Mouse (Mus musculus) right cerebral cortex, postnatal 36 days (tissue): ENCODE measurements at regions not wholly inside any gene's neighbourhood (a gene's known extent, or its start where the extent isn't known, plus 50 kb on each side); places are given as distances from the start of the nearest gene placed in this dataset.
A peak's percentile ranks its signal among the peaks of the same experiment; 100 is the strongest.

Source experiments
- DNase-seq, 2 experiments: peaks; one replicate each; pipeline ENCODE4 v3.0.0; 2022; ENCODE audit warnings: low spot score in 2 of 2, mixed read lengths in 1 of 2

GRCm38 (mm10) chr11:50547776-50548175 is 54.1 kb upstream of the Adamts2 start:
- no peak for DNase-seq

- peak in 1 of 2 experiments; percentile 20 for DNase-seq
Measured at GRCm38 (mm10) chr11:50546456-50547144, 55.3 kb upstream of the Adamts2 start.

DNA sequence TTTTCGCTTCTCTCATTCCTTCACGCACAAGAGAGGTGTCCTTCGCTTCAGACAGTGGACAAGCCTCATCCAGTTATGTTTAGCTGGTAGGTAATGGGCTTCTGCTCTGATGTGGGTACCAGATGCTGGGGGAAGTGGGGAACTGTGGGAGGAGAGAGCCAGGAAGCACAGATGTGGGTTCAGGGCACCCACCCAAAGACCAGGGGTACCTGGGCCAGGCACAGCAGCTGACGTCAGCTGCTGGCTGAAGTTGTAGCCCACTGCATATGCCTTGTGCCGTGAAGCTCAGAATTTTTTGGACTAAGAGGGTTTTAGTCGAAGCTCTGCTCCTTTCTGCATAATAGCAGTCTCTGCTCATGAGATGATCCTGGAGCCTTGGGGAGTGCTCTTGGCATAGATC is 56.5 kb upstream of the Adamts2 start:
- no peak for DNase-seq

DNA sequence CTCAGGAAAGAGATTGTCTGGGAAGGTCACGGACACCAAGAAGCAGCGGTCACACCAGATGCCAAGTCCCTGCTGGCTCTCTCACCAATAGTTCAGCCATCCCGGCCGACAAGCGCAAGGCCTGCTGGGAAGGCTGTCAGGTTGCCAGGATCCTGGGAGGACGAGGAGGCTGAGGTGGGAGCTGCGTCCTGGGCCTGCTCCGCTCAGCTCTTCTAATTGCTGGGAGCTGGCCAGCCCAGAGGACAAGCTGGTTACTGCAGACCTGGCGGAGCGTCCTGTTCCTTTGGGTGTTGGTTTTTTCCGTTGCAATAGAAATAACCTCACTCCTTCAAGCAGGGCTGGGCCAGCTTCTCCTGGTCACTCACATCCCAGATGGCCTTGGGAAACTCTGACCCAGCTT is 61.7 kb upstream of the Adamts2 start:
- no peak for DNase-seq

- DNase-seq: no peak
Measured at GRCm38 (mm10) chr11:50534266-50534665, 67.6 kb upstream of the Adamts2 start.

DNA sequence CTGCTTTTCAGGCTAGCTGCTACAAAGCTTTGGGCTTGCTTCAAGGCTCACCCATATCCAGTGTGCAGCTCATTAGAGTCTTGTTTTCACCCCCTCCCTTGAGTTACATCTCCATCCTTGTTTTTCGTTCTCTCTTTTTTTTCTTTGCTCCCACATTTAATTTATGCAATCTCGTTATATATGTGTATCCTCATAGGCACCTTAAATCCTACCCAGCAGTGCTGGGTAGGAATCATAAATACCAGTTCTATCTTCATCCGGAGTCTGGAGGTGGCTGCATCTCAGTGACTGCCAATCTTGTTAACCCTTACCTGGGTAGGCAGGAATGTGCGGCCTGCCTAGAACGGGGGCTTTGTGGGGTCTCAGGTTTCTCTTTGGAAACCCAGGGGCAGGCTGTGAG is 74.0 kb upstream of the Adamts2 start:
- no peak for DNase-seq

DNA sequence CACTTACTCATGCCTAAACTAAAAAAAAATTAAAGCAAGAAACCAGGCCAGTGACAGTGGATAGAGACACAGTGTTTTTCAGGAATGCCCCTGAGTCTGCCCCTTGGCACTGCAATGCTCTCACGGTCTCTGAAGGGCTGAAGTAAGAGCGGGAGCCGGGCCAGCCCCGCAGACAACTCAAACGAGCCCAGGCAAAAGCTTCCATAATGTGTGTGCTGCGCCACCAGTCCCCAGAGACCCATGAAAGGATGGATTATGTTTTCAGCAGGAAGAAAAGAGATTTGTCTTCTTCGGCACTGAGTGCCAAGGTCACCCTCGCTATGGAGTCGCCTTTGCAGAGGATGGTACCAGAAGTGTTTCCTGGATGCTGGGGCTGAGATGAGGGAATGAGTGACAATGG is 81.7 kb upstream of the Adamts2 start:
- no peak for DNase-seq

- no peak for DNase-seq
Measured at GRCm38 (mm10) chr11:50507882-50508281, 77.0 kb upstream of the Rufy1 start.

DNA sequence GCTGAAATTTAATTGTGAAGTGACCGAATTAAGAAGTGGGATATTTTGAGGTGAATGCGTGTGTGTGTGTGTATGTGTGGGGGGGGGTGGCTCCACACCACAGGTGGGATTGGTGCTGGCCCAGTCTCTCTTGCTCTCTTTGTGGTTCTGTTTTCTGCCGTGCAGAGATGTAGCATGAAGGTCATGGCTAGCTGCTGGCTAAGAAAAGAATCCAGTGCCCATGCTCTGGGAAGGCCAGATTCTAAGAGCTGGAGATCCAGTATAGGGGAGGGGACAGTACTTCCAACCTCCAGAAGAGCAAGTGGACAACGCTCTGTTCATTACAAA is 76.5 kb upstream of the Rufy1 start:
- no peak for DNase-seq

DNA sequence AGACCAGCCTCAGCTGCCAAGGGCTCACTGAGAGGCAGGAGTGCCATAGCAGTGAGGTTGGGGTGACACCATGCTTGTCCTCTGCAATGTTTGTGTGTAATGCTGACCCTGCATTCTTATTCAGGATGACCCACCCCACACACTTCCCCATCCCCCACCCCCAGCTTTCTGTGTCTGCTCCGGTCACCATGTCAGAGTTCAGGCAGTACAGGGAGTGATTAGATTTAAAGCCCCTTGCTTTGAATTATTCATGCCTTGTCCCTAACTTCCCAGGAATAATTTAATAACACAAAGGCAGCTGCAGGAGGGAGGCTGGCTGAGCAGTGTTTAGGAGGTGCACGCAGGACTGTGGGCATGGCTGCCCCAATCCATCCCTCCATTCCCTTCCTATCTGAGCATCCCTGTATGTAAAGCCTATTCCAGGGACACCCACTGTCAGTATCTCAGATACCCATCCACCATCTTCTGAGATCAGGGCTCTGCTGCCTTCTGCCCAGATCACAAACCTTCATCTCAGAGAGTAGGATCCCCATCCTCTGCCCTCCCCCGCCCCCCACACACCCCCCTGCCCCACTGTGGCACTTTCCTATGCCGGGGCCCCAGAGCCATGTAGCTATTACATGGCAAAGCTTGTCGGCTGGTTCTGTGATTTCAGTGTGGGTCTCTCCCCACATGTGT is 76.0 kb upstream of the Rufy1 start:
- DNase-seq: no peak

- DNase-seq: no peak
Measured at GRCm38 (mm10) chr11:50501352-50501751, 70.4 kb upstream of the Rufy1 start.

- DNase-seq: no peak
Measured at GRCm38 (mm10) chr11:50493123-50493476, 62.2 kb upstream of the Rufy1 start.

DNA sequence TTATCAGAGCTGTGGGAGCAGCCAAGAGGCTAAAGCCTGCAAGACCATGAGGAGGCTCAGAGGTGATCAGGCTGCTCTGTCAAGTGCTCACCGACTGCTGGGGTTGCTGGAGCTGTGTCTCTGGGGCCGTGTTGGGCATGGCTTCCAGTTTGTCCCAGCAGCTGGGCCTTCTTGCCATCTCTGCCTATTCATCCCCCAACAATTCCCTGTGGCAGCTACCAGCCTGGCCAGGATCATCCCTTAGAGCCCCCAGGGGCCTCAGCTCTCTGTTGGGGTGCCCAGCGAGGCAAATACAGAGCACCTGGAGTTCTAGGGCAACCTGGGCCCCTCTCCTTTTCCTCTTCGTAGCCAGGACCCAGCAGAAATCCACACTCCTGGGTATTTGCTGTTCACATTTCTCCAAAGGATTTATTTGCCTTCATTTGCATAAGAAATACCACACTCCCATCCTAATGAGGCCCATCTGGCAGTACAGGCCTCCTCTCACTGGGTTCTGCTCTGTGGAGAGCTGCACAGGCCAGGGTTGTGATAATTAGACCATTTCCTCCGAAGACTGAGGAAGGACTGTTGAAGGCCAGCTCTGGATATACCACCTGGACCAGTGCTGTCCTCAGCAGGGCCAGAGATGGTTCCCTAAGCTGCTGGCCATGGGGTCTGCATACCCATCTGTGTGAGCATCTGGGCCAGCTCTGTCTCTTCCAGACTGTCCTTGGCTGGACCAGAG is 61.6 kb upstream of the Rufy1 start:
- no peak for DNase-seq

DNA sequence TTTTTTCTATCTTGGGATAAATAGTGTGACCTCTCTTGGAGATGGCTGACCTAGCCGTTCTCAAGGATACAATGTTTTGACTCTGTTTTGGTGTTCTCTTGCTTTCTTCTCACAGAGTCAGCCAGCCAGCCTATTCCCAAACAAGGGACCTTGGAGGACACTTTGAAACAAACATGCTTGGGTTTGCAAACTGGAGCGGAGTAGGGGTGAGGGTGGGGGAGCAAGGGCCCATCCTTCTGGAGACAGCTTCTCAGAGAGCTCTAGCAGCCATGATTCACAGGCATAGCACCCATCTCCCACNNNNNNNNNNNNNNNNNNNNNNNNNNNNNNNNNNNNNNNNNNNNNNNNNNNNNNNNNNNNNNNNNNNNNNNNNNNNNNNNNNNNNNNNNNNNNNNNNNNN is 52.9 kb upstream of the Rufy1 start:
- DNase-seq: no peak

- no peak for DNase-seq
Measured at GRCm38 (mm10) chr11:50483116-50483515, 52.2 kb upstream of the Rufy1 start.

DNA sequence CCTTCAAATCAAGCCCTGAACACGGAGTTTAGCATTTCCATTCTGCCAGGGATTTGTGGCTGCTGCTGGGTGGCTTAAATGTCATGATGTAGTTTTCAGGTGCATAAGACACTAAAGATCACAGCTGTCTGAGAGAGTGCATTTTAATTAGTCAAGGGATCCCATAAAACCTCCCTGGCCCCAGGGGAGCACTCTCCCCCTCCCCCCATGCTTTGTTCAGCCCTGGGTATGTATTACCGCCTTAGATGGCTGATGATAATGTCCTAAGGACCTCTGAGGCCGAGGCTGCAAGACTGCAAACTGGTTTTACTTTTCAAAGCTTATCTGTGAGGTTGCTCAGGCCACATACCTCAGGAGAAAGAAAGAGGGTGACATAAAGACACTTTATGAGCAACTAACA is 51.7 kb upstream of the Rufy1 start:
- DNase-seq: no peak
